Mouse (Mus musculus): ENCODE measurements around the gene Pdzk1.

Gene Pdzk1

GRCm38 (mm10) chr3:96882061-96882849 is 53.2 kb downstream of the Pdzk1 start:
- DNase-seq (ENCODE audit: low spot score) = no peak

GRCm38 (mm10) chr3:96883690-96884089 is 54.6 kb downstream of the Pdzk1 start:
- DNase-seq (ENCODE audit: low spot score) = no peak

GRCm38 (mm10) chr3:96902336-96902999 is 73.4 kb downstream of the Pdzk1 start:
- no peak for DNase-seq (ENCODE audit: low spot score)

- DNase-seq (ENCODE audit: low spot score) = no peak
Measured at GRCm38 (mm10) chr3:96904393-96904792, 75.3 kb downstream of the Pdzk1 start, which contains the start of gene Gja5. Gene Gja5, plus strand, starts transcription at chr3:96904693.

- peak; percentile 94 for DNase-seq (ENCODE audit: low spot score)
Measured at GRCm38 (mm10) chr3:96904851-96905541, 75.9 kb downstream of the Pdzk1 start, which contains the start of gene Gpr89. Gene Gpr89, minus strand, starts transcription at chr3:96905346.

- DNase-seq (ENCODE audit: low spot score) = no peak
Measured at GRCm38 (mm10) chr3:96905592-96905991, 76.5 kb downstream of the Pdzk1 start.
